Mouse (Mus musculus): Measurements from ENCODE around the gene Rhbdd2.

DNA sequence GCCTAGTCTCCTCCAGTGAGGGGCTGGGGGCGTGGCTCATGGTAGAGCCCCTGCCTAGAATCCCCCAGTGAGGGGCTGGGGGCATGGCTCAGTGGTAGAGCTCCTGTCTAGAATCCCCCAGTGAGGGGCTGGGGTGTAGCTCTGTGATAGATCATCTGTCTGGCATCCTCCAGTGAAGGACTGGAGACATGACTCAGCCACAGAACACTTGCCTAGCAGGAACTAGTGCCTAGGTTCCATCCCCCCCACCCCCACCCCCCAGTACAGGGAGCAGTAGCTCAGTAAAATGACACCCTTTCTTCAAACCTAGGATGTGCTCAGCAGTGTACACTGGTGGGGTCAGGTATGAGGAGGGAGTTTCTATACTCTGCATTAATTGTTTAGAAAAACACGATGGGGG is 38.5 kb downstream of the Rhbdd2 start:
- TF ChIP-seq CTCF (IDR thresholded peaks at IDR 0.05; ENCODE audit: low read depth, low read length) = no peak
- no peak for TF ChIP-seq POLR2A (IDR thresholded peaks at IDR 0.05; ENCODE audit: extremely low read depth, insufficient read depth, low read length)

Measured in liver, adult 2 months (tissue).